Comparison of ENCODE assay signal across 8 mouse cellular contexts in the genomic region with DNA sequence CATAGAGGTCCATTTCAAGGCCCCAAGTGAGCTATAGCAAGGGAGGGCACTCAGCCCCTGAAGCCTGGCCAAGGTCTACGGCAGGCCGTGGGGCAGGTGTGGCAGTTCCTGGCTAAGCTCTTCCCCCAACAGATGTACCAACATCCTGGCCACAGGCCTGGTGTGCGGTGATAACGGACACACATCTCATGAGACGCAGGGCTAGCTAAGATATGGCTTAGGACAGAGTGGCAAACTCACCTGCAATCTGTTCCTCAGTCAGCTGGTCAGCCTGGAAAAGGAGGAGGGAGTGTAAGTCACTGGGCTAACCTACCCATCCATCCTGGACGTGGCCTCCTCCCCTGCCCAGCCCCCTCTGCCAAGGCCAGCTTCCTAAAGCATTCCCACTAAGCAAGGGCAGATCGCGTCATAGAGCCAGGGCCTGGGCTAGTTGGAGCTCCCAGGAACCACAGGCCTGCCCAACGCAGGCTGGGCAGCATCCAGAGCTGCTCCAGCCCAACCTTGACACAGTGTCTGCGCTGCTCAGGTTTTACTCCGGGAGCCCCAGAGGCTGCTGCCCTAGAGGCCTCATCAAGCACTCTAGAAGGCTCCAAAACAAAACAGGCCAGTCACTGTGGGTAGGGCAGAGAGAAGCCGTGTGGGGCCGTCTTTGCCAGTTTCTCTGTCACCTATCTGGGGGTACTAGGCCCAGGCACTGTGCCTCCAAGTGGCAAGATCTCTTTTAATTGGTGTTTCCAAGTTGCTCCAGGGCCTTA. TPM values are rescaled to one million over a fixed set of nuclear protein-coding genes. Genes with fewer than 3 reads are reported as not detected.
A peak's percentile ranks its signal among the peaks of the same experiment; 100 is the strongest.
DNase-seq lines count a peak whose midpoint lies in the region; ATAC-seq and TF ChIP-seq lines count a peak whose summit lies in the region.

No protein-coding gene starts in this region.

- ATAC-seq in kidney, embryonic 15.5 days (replicated peaks; ENCODE audit: low FRiP score): no peak
- no peak for ATAC-seq in hindbrain, embryonic 16.5 days
- no peak for ATAC-seq in midbrain, embryonic 16.5 days
- no peak for ATAC-seq in lung, postnatal 0 days

- 0 out of 2 replicates have a peak overlapping the region, but pooled peaks have one; percentile 3 for H3K4me3 ChIP-seq in kidney, embryonic 15.5 days (replicated peaks)
- H3K4me3 ChIP-seq in hindbrain, embryonic 16.5 days (ENCODE audit: low read length): peak overlapping the region; percentile 17
- H3K4me3 ChIP-seq in midbrain, embryonic 16.5 days (ENCODE audit: low read depth, low read length): peak overlapping the region; percentile 2
- H3K4me3 ChIP-seq in lung, postnatal 0 days (ENCODE audit: low read depth, low read length): no peak overlapping the region

- H3K4me1 ChIP-seq in kidney, embryonic 15.5 days: peaks cover 57% of the 10 kb centered on the region
- peaks cover 47% of the 10 kb centered on the region for H3K4me1 ChIP-seq in hindbrain, embryonic 16.5 days (ENCODE audit: control insufficient read depth, insufficient read depth, low read depth, low read length)
- H3K4me1 ChIP-seq in midbrain, embryonic 16.5 days (ENCODE audit: control insufficient read depth, insufficient read depth, low read length): peaks cover 32% of the 10 kb centered on the region
- H3K4me1 ChIP-seq in lung, postnatal 0 days (ENCODE audit: insufficient read depth, low read depth, low read length): peaks cover 16% of the 10 kb centered on the region

- intact Hi-C loops in left cerebral cortex, postnatal 10 days (cut with DNase I): loop anchor here (10.0 kb wide), 1 partner anchor 65 kb away; no protein-coding TSS in a partner anchor

- no peak for DNase-seq in kidney, adult 18-20 months
- peak; percentile 48 to 53 for DNase-seq in cerebellum, postnatal 25 days
- DNase-seq in left cerebral cortex, postnatal 10 days (ENCODE audit: extremely low spot score in 1 of 2, low spot score in 2 of 2): no peak
- DNase-seq in lung, postnatal 0 days (ENCODE audit: low spot score): no peak
- no peak for DNase-seq in left cerebral cortex, adult 8-10 months (ENCODE audit: low spot score in 2 of 2)

- H3K27me3 ChIP-seq in kidney, embryonic 15.5 days: no peaks in the 10 kb centered on the region
- H3K27me3 ChIP-seq in hindbrain, embryonic 16.5 days (replicated peaks; ENCODE audit: control insufficient read depth, insufficient read depth, low read length): no peaks in the 10 kb centered on the region
- no peaks in the 10 kb centered on the region for H3K27me3 ChIP-seq in midbrain, embryonic 16.5 days (ENCODE audit: control insufficient read depth, insufficient read depth, low read depth, low read length)
- no peaks in the 10 kb centered on the region for H3K27me3 ChIP-seq in lung, postnatal 0 days (replicated peaks; ENCODE audit: insufficient read depth, low read length)

- H3K9ac ChIP-seq in kidney, embryonic 15.5 days: no peak overlapping the region
- peak overlapping the region; percentile 6 for H3K9ac ChIP-seq in hindbrain, embryonic 16.5 days (ENCODE audit: low read depth, low read length)
- H3K9ac ChIP-seq in midbrain, embryonic 16.5 days (ENCODE audit: low read depth, low read length): peak overlapping the region; percentile 51
- H3K9ac ChIP-seq in lung, postnatal 0 days (replicated peaks; ENCODE audit: low read depth): no peak overlapping the region

- 81% methylated on average over 13 of the region's 13 CpGs for WGBS in kidney, embryonic 15.5 days
- 77% methylated on average over 13 of the region's 13 CpGs for WGBS in hindbrain, embryonic 16.5 days
- 82% methylated on average over 13 of the region's 13 CpGs for WGBS in midbrain, embryonic 16.5 days
- 72% methylated on average over 12 of the region's 13 CpGs for WGBS in lung, postnatal 0 days

- no peaks in the 10 kb centered on the region for H3K9me3 ChIP-seq in kidney, embryonic 15.5 days (replicated peaks)
- H3K9me3 ChIP-seq in hindbrain, embryonic 16.5 days (ENCODE audit: control insufficient read depth, low read length): no peaks in the 10 kb centered on the region
- no peaks in the 10 kb centered on the region for H3K9me3 ChIP-seq in midbrain, embryonic 16.5 days (replicated peaks; ENCODE audit: control insufficient read depth, low read length, poor library complexity, severe bottlenecking)
- no peaks in the 10 kb centered on the region for H3K9me3 ChIP-seq in lung, postnatal 0 days (ENCODE audit: low read length)

- no peak for TF ChIP-seq EP300 in lung, postnatal 0 days (IDR thresholded peaks at IDR 0.05)

- TF ChIP-seq CTCF in lung, postnatal 0 days (IDR thresholded peaks at IDR 0.05): no peak

- H3K36me3 ChIP-seq in kidney, embryonic 15.5 days: peaks cover 62% of the 10 kb centered on the region
- H3K36me3 ChIP-seq in hindbrain, embryonic 16.5 days (ENCODE audit: control insufficient read depth, insufficient read depth, low read length): peaks cover 37% of the 10 kb centered on the region
- H3K36me3 ChIP-seq in midbrain, embryonic 16.5 days (ENCODE audit: control insufficient read depth, insufficient read depth, low read length): peaks cover 44% of the 10 kb centered on the region
- peaks cover 21% of the 10 kb centered on the region for H3K36me3 ChIP-seq in lung, postnatal 0 days (ENCODE audit: insufficient read depth, low read length)

- H3K27ac ChIP-seq in kidney, embryonic 15.5 days: peak overlapping the region; percentile 3; the same call in 1 of the 2 replicates
- peak overlapping the region; percentile 26; the same call in 1 of the 2 replicates for H3K27ac ChIP-seq in hindbrain, embryonic 16.5 days (ENCODE audit: low read depth, low read length)
- no peak overlapping the region; the same call in 1 of the 2 replicates for H3K27ac ChIP-seq in midbrain, embryonic 16.5 days (ENCODE audit: low read length)
- no peak overlapping the region for H3K27ac ChIP-seq in lung, postnatal 0 days (ENCODE audit: low read length)

- H3K4me2 ChIP-seq in kidney, embryonic 15.5 days: 0 out of 2 replicates have a peak overlapping the region, but pooled peaks have one; percentile 12
- H3K4me2 ChIP-seq in hindbrain, embryonic 16.5 days (ENCODE audit: low read length): peak overlapping the region; percentile 92
- H3K4me2 ChIP-seq in midbrain, embryonic 16.5 days (ENCODE audit: low read length): peak overlapping the region; percentile 79
- H3K4me2 ChIP-seq in lung, postnatal 0 days (replicated peaks; ENCODE audit: low read depth, low read length): no peak overlapping the region

RNA-seq across cellular contexts. Expression of a gene that starts 4.3 kb away (rescaled TPM):
- polyA plus RNA-seq in kidney, embryonic 15.5 days (2015; fragmentation: Nextera tagmentation; extraction: Ambion mirVana): 116 and 124 TPM in 2 replicates
- 419 and 442 TPM in 2 replicates for polyA plus RNA-seq in hindbrain, embryonic 16.5 days (2015; fragmentation: Nextera tagmentation; extraction: Ambion mirVana)
- polyA plus RNA-seq in midbrain, embryonic 16.5 days (2015; fragmentation: Nextera tagmentation; extraction: Ambion mirVana): 405 and 443 TPM in 2 replicates
- total RNA-seq in left cerebral cortex, postnatal 10 days (2021): 1,000 to 10,000 TPM; 2,071 to 2,081 TPM
- 61.7 and 63.6 TPM in 2 replicates for polyA plus RNA-seq in lung, postnatal 0 days (2015; fragmentation: Nextera tagmentation; extraction: Ambion mirVana)
- total RNA-seq in left cerebral cortex, adult 8-10 months (2022): 1,000 to 10,000 TPM; 1,595 to 1,874 (median 1,737) TPM

RNA-seq across cellular contexts. Expression of a gene that starts 13.3 kb away (rescaled TPM):
- polyA plus RNA-seq in kidney, embryonic 15.5 days (2015; fragmentation: Nextera tagmentation; extraction: Ambion mirVana): 1.5 and 2.1 TPM in 2 replicates
- polyA plus RNA-seq in hindbrain, embryonic 16.5 days (2015; fragmentation: Nextera tagmentation; extraction: Ambion mirVana): 0.14 and 0.26 TPM in 2 replicates
- 0.22 and 0.23 TPM in 2 replicates for polyA plus RNA-seq in midbrain, embryonic 16.5 days (2015; fragmentation: Nextera tagmentation; extraction: Ambion mirVana)
- total RNA-seq in left cerebral cortex, postnatal 10 days (2021): under 1 TPM in 1 of 2 experiments, not detected in 1; 0.17 TPM
- polyA plus RNA-seq in lung, postnatal 0 days (2015; fragmentation: Nextera tagmentation; extraction: Ambion mirVana): 2.0 and 2.4 TPM in 2 replicates
- under 1 TPM in 3 of 4 experiments, not detected in 1; 0.11 to 0.16 (median 0.13) TPM for total RNA-seq in left cerebral cortex, adult 8-10 months (2022)

RNA-seq across cellular contexts. Expression of a gene that starts 24.9 kb away (rescaled TPM):
- 7.7 and 9.2 TPM in 2 replicates for polyA plus RNA-seq in kidney, embryonic 15.5 days (2015; fragmentation: Nextera tagmentation; extraction: Ambion mirVana)
- 143 and 146 TPM in 2 replicates for polyA plus RNA-seq in hindbrain, embryonic 16.5 days (2015; fragmentation: Nextera tagmentation; extraction: Ambion mirVana)
- polyA plus RNA-seq in midbrain, embryonic 16.5 days (2015; fragmentation: Nextera tagmentation; extraction: Ambion mirVana): 186 and 206 TPM in 2 replicates
- total RNA-seq in left cerebral cortex, postnatal 10 days (2021): 100 to 1,000 TPM; 210 to 223 TPM
- polyA plus RNA-seq in lung, postnatal 0 days (2015; fragmentation: Nextera tagmentation; extraction: Ambion mirVana): 1.9 and 2.0 TPM in 2 replicates
- total RNA-seq in left cerebral cortex, adult 8-10 months (2022): 100 to 1,000 TPM; 270 to 304 (median 294) TPM

RNA-seq across cellular contexts. Expression of a gene that starts 28.0 kb away (rescaled TPM):
- polyA plus RNA-seq in kidney, embryonic 15.5 days (2015; fragmentation: Nextera tagmentation; extraction: Ambion mirVana): 6.8 and 7.8 TPM in 2 replicates
- polyA plus RNA-seq in hindbrain, embryonic 16.5 days (2015; fragmentation: Nextera tagmentation; extraction: Ambion mirVana): 1.5 and 1.6 TPM in 2 replicates
- 14.0 and 49.2 TPM in 2 replicates for polyA plus RNA-seq in midbrain, embryonic 16.5 days (2015; fragmentation: Nextera tagmentation; extraction: Ambion mirVana)
- under 1 TPM; 0.73 to 0.81 TPM for total RNA-seq in left cerebral cortex, postnatal 10 days (2021)
- 5.2 and 6.6 TPM in 2 replicates for polyA plus RNA-seq in lung, postnatal 0 days (2015; fragmentation: Nextera tagmentation; extraction: Ambion mirVana)
- total RNA-seq in left cerebral cortex, adult 8-10 months (2022): 1 to 10 TPM; 2.1 to 3.5 (median 3.5) TPM

RNA-seq across cellular contexts. Expression of a gene that starts 39.9 kb away (rescaled TPM):
- 0.58 and 0.90 TPM in 2 replicates for polyA plus RNA-seq in kidney, embryonic 15.5 days (2015; fragmentation: Nextera tagmentation; extraction: Ambion mirVana)
- 57.4 and 58.3 TPM in 2 replicates for polyA plus RNA-seq in hindbrain, embryonic 16.5 days (2015; fragmentation: Nextera tagmentation; extraction: Ambion mirVana)
- 83.1 and 89.5 TPM in 2 replicates for polyA plus RNA-seq in midbrain, embryonic 16.5 days (2015; fragmentation: Nextera tagmentation; extraction: Ambion mirVana)
- 10 to 100 TPM; 68.6 to 68.8 TPM for total RNA-seq in left cerebral cortex, postnatal 10 days (2021)
- polyA plus RNA-seq in lung, postnatal 0 days (2015; fragmentation: Nextera tagmentation; extraction: Ambion mirVana): 0.04 TPM in 1 of 2 replicates, not detected in the other
- total RNA-seq in left cerebral cortex, adult 8-10 months (2022): 100 to 1,000 TPM; 101 to 107 (median 104) TPM

Comparison
In these comparisons a context has a peak if more than half of its experiments do, and no peak if none do; other contexts are left out.
1. H3K27ac ChIP-seq: peak in kidney, embryonic 15.5 days (single experiment) and hindbrain, embryonic 16.5 days (single experiment); none in midbrain, embryonic 16.5 days (single experiment) and lung, postnatal 0 days (single experiment).
2. H3K9ac ChIP-seq: peak in hindbrain, embryonic 16.5 days (single experiment) and midbrain, embryonic 16.5 days (single experiment); none in kidney, embryonic 15.5 days (single experiment) and lung, postnatal 0 days (single experiment).
3. DNase-seq: peak in cerebellum, postnatal 25 days (2 of 2); none in kidney, adult 18-20 months (single experiment), left cerebral cortex, postnatal 10 days (0 of 2), lung, postnatal 0 days (single experiment) and left cerebral cortex, adult 8-10 months (0 of 2).
4. RNA of a gene that starts 24.9 kb away (polyA plus RNA-seq): 186 to 206 TPM in midbrain, embryonic 16.5 days and 143 to 146 TPM in hindbrain, embryonic 16.5 days; 7.7 to 9.2 TPM in kidney, embryonic 15.5 days and 1.9 to 2.0 TPM in lung, postnatal 0 days; every median in the first group is over 10 times any median in the second.